Mouse (Mus musculus) thymus, adult 18-20 months (tissue): Measurements from ENCODE around the gene Kcnq1.

Source experiments
- DNase-seq, 2 experiments: peaks; one replicate each; pipeline ENCODE4 v3.0.0; 2022; ENCODE audit warnings: mixed read lengths in 2 of 2

Kcnq1 gene

DNA sequence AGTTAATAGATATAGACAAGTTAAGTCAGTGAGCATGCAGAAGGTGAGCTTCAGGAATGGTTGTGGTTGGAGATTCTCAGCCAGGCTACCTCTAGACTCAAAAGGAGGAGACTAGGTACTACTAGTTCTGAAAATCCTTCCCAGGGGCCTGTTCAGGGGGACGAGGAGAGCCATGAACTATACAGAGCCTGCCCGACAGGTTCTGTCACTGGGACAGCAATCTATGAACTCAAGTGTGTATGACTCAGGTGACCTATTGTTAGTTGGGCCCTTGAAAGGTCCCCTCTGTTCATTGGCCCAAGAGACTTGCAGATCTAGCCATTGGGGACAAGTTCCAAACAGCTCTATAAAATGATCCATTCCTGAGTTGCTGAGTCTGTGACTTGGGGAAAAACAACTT lies 82.4 kb downstream of the Kcnq1 start:
- DNase-seq: no peak

GRCm38 (mm10) chr7:143189965-143190722 lies 84.0 kb downstream of the Kcnq1 start:
- DNase-seq: no peak

DNA sequence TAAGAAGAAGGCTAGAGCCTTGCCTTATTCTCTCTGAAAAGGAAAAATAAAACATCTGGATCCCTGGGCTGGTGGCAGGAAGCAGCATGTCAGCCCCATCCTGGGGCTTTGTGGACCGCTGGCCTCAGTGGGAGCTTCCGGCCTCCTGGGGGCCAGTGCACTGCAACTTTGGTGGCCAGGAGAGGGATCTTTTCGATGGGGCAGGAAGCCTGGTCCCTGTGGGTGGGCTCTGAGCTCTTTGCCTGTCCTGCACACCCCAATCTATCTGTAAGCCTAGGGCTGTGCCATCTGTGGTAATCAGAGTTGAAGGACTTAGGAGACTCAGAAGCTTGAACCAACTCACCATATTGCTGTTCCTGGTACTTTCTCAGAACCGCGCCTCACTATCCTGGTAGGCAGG lies 84.7 kb downstream of the Kcnq1 start:
- DNase-seq: no peak

DNA sequence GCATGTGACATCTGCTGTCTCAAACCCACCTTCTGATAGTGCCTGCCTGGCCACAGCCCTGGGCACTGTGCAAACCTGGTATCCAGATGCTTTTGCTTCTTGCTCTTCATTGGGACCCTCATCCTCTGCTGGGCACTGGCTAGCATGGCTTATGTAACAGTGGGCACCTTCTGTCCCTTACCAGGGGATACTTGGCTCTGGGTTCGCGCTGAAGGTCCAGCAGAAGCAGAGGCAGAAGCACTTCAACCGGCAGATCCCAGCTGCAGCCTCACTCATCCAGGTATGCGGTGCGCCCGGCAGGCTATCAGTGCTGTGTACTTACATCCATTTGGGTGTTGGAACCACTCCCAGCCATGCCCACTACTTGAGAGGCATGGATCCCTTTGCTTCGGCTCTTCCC lies 86.2 kb downstream of the Kcnq1 start:
- no peak for DNase-seq

GRCm38 (mm10) chr7:143194064-143194463 lies 87.9 kb downstream of the Kcnq1 start:
- no peak for DNase-seq

GRCm38 (mm10) chr7:143197951-143198440 lies 91.8 kb downstream of the Kcnq1 start:
- DNase-seq: no peak

DNA sequence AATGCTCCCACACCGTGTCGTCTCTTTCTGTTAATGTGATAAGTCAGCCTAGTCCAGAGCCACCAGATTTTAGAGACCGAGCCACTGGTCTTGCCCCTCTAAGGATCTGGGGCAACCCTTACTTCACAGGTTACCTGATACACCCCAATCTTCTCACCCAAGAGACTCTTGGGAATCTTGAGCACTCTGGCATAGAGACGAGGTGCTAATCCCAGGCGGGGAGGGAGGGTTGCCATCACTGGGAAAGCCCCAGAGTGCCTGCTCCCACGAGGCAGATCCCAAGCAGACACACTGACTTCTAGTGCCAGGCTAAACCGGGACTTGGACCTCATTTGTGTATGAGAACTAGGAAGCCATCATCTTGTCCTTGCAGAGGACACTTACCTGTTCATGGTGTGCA lies 92.3 kb downstream of the Kcnq1 start:
- no peak for DNase-seq

GRCm38 (mm10) chr7:143201255-143201654 lies 95.1 kb downstream of the Kcnq1 start:
- DNase-seq: no peak

- DNase-seq: no peak
Measured at GRCm38 (mm10) chr7:143203897-143204296, 97.7 kb downstream of the Kcnq1 start.

DNA sequence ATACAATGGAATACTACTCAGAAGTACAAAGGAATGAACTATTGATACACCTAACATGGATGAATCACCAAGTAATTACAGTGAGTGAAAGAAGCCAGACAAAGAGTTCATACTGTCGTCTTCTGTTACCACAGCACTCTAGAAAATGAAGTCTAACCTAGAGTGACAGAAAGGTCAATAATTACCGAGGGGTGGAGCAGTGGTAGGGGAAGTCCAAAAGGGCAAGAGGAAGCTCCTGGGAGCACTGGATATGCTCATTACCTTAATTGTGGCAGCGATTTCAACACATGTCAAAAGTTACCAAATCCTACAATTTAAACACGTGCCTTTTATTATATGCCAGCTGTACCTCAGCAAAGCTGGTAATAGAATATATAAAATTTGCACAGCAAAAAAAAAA lies 100.9 kb downstream of the Kcnq1 start:
- no peak for DNase-seq

DNA sequence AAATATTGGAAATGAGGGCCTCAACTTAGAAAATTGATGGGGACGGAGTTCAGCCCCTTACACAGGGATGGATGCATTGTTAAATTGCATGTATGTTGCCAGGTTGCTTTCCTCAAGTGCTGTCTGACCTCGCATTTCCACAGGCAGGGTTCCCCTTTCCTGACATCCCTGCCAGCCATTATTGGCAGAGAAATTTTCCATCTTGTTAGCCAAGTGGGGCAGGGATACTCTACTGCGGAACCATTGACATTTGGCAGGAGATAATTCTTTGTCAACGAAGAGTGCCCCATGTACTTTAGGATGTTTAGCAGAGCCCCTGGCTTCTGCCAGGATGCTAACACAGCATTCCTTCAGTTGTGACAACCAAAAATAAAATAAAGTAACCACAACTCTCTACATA lies 104.6 kb downstream of the Kcnq1 start:
- DNase-seq: no peak

GRCm38 (mm10) chr7:143251206-143251605 lies 145.0 kb downstream of the Kcnq1 start:
- no peak for DNase-seq

GRCm38 (mm10) chr7:143253126-143253871 lies 147.1 kb downstream of the Kcnq1 start:
- DNase-seq: no peak

DNA sequence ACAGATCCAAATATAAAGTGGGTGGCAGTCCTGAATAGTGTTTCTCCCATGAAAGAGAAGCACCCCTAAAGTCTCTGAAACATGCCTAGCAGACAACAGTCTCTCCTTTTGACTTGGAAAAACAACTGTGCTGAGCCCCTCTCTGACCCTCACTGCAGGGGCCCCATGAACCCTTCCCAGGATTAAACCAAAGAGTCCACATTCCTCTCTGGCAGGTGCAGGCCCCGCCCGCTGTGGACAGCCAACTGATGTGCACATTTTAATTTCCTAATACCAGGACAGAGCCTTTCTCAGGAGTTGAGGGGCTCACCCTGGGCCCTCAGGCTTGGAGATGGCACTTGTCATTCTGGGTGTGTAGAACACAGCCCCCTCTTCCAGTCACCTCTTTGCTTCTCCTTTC lies 148.7 kb downstream of the Kcnq1 start:
- no peak for DNase-seq

GRCm38 (mm10) chr7:143261246-143261645 lies 155.1 kb downstream of the Kcnq1 start:
- no peak for DNase-seq

GRCm38 (mm10) chr7:143263557-143263956 lies 157.4 kb downstream of the Kcnq1 start:
- no peak for DNase-seq

GRCm38 (mm10) chr7:143263966-143264365 lies 157.8 kb downstream of the Kcnq1 start:
- no peak for DNase-seq

DNA sequence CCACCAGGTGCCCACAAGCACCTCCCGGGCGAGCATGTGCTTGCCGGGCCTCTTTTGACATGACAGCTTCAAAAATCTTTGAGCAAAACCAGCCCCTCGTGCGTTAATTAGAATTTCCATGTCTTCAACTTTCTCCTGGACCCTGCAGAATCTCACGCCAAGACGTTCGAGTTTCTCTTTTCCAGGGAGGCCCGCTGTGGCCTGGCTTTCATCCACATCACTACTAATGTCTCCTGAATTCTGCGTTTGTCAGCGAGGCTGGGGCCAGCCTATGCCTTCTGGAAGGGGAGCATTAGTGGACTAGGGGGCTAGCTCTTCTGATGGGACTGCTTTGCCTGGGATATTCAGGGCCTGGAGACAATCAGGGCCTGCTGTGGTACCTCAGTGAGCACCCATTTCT lies 159.2 kb downstream of the Kcnq1 start:
- DNase-seq: no peak

DNA sequence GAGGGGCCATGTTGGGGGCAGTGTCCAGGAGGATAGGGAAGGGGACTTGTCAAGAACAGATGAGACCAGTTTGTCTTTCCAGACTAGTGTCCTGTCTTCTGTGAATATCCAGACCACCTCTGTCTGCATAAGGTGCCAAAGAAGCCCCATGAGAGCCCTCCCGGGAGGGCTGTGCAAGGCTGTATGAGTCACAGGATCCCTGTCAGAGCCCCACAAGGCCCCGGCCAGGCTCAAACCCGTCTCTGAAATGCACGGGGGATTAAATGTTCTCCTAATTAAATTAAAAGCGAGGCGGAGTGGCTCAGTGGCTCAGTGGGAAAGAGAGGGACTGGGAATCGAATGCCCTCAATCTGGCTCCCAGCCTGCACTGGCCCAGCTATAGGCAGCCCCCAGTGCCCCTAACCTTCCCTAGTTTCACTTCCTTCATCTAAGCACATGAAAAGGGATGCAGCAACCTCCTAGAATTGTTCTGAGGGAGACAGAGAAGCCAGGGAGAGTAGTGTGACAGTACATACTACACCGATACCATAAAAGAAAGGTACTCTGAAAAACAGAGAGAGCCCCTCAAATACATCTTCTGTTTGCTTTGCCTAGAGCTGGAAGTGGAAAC lies 159.8 kb downstream of the Kcnq1 start:
- no peak for DNase-seq

- DNase-seq: no peak
Measured at GRCm38 (mm10) chr7:143273747-143274146, 167.6 kb downstream of the Kcnq1 start.

DNA sequence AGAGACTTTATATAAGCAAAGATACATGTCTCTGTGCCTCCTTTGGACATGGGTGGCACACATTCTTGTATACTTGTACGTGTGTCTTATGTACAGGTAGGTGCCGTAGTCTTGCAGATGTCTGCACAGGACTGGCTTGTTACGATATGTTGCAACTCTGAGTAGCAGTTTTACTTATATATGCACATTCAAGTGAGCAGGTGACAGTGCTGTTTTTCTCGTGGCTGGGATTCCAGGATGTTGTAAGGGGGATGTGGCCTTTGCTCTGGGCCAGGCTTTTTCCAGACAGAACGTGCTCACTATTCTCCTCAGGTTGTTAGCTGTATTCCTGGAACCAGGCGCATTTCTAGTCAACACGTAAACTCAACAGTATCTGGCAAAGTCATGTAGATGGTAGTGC lies 168.9 kb downstream of the Kcnq1 start:
- DNase-seq: no peak

DNA sequence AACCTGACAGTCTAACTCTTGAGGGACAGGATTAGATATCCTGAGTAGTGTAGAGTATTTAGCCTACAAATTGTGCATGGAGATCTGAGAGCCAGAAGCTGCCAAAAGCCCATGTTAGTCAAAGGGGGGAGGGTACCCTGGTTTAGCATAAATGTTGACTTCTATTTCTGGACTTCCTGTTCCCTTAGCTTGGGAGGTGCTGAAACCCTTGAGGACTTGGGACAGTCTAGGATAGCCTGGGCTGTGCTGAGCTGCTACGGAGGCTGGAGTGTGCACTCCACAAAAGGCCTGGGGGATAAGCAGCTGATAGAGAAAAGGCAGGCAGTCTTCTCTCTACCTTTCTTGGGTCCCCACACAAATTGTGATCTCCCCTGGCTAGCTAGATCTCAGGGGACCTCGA lies 177.5 kb downstream of the Kcnq1 start:
- no peak for DNase-seq

GRCm38 (mm10) chr7:143284866-143285265 lies 178.7 kb downstream of the Kcnq1 start:
- DNase-seq: peak in 1 of 2 experiments; percentile 30

DNA sequence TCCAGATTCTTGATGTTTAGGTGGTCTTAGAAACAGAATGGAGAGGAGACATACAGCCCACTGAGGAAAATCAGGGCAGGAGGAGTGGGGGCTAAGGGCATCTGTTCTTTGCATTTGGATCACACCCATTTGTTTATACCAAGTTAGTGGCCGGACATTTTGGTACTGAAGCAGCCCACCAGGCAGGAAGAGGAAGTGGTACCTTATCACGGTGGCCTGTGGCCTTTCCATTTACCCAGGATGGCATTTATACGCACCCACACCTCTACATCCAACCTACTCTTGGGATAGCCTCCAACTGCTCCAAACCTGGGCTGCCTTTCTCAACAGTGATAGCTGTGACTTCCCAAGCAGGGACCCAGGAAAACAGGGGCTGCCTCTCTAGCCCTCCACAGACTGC lies 179.3 kb downstream of the Kcnq1 start:
- no peak for DNase-seq
